ENCODE assay signal across 9 mouse cellular contexts in genomic region chr17:27228216-27228915, GRCm38 (mm10). TPM values are rescaled to one million over a fixed set of nuclear protein-coding genes. Genes with fewer than 3 reads are reported as not detected.
A peak's percentile ranks its signal among the peaks of the same experiment; 100 is the strongest.
DNase-seq lines count a peak whose midpoint lies in the region; ATAC-seq and TF ChIP-seq lines count a peak whose summit lies in the region.
"Had no signal": no experiment of that assay in that cellular context is flagged by ENCODE, and none has a peak within 500 bp of the region (broad histone marks: within the 10 kb centered on the region; RNA-seq: fewer than 3 reads in every experiment).

No protein-coding gene starts in this region.

- WGBS in hindbrain, embryonic 11.5 days: 16% methylated on average over 11 of the region's 11 CpGs
- WGBS in intestine, postnatal 0 days: 21% methylated on average over 11 of the region's 11 CpGs

- no peaks in the 10 kb centered on the region for H3K36me3 ChIP-seq in CH12.LX (replicated peaks in 1 of 2; ENCODE audit: control insufficient read depth in 1 of 2, insufficient read depth in 1 of 2, low read length in 1 of 2)
- no peaks in the 10 kb centered on the region for H3K36me3 ChIP-seq in hindbrain, embryonic 11.5 days (ENCODE audit: control insufficient read depth, insufficient read depth, low read length)
- no peaks in the 10 kb centered on the region for H3K36me3 ChIP-seq in intestine, postnatal 0 days (ENCODE audit: control insufficient read depth, insufficient read depth)
- H3K36me3 ChIP-seq: hindbrain, embryonic 15.5 days had no signal

- intact Hi-C loops in gastrocnemius, adult 2 months (cut with DNase I): no loop called here

- peak; percentile 71 for ATAC-seq in hindbrain, embryonic 11.5 days (ENCODE audit: low FRiP score)
- no peak for ATAC-seq in intestine, postnatal 0 days

- H3K4me3 ChIP-seq in gastrocnemius, adult 2 months: no peak overlapping the region
- no peak overlapping the region for H3K4me3 ChIP-seq in CH12.LX (replicated peaks in 1 of 3; ENCODE audit: low read depth in 2 of 3, low read length in 2 of 3, poor library complexity in 1 of 3)
- H3K4me3 ChIP-seq in hindbrain, embryonic 11.5 days (ENCODE audit: low read depth, low read length): no peak overlapping the region
- H3K4me3 ChIP-seq in intestine, postnatal 0 days (ENCODE audit: low read depth, low read length): no peak overlapping the region
- H3K4me3 ChIP-seq: hindbrain, embryonic 15.5 days had no signal

- no peak overlapping the region for H3K4me2 ChIP-seq in CH12.LX (ENCODE audit: insufficient read depth, low read depth, poor library complexity, severe bottlenecking)
- H3K4me2 ChIP-seq in hindbrain, embryonic 11.5 days (replicated peaks; ENCODE audit: low read depth, low read length): no peak overlapping the region
- H3K4me2 ChIP-seq in intestine, postnatal 0 days (replicated peaks; ENCODE audit: low read depth): no peak overlapping the region
- H3K4me2 ChIP-seq: hindbrain, embryonic 15.5 days had no signal

- in situ Hi-C loops in CH12.LX (cut with MboI; ENCODE audit: low pct_ligation_motif_present, low pct_unique_long_range_greater_than_20kb, low sequenced_read_pairs): no loop called here

- dilution Hi-C loops in CH12.LX (cut with MboI; ENCODE audit: extremely low pct_ligation_motif_present, extremely low pct_unique_long_range_greater_than_20kb, low sequenced_read_pairs): no loop called here

- TF ChIP-seq CTCF in gastrocnemius, adult 2 months (IDR thresholded peaks at IDR 0.05): no peak
- no peak for TF ChIP-seq CTCF in CH12.LX (conservative IDR thresholded peaks at IDR 0.05 in 1 of 2, IDR thresholded peaks at IDR 0.05 in 1 of 2; ENCODE audit: low read depth in 2 of 2, low read length in 2 of 2)
- no peak for TF ChIP-seq CTCF in intestine, postnatal 0 days (IDR thresholded peaks at IDR 0.05; ENCODE audit: low read depth)

- TF ChIP-seq EP300 in CH12.LX (IDR thresholded peaks at IDR 0.05; ENCODE audit: low read length): no peak

- peaks cover 6% of the 10 kb centered on the region for H3K9me3 ChIP-seq in CH12.LX (replicated peaks; ENCODE audit: low read length)
- H3K9me3 ChIP-seq in hindbrain, embryonic 11.5 days (ENCODE audit: control insufficient read depth, low read length): no peaks in the 10 kb centered on the region
- no peaks in the 10 kb centered on the region for H3K9me3 ChIP-seq in intestine, postnatal 0 days (ENCODE audit: control insufficient read depth)
- H3K9me3 ChIP-seq: hindbrain, embryonic 15.5 days had no signal

- no peak overlapping the region for H3K9ac ChIP-seq in CH12.LX (ENCODE audit: insufficient read depth, low read depth)
- H3K9ac ChIP-seq in hindbrain, embryonic 11.5 days (ENCODE audit: low read depth, low read length): no peak overlapping the region
- H3K9ac ChIP-seq in intestine, postnatal 0 days (ENCODE audit: low read depth, low read length): no peak overlapping the region
- H3K9ac ChIP-seq: hindbrain, embryonic 15.5 days had no signal

- no peaks in the 10 kb centered on the region for H3K79me2 ChIP-seq in CH12.LX (replicated peaks; ENCODE audit: control insufficient read depth, extremely low read depth, insufficient read depth, poor library complexity, severe bottlenecking)

- DNase-seq in gastrocnemius, adult 2 months: peak; percentile 70
- DNase-seq in gastrocnemius, postnatal 25 days: no peak
- peak; percentile 33 for DNase-seq in CH12.LX (ENCODE audit: extremely low read depth)
- DNase-seq in c-Kit-positive CD71-positive TER-119-positive erythroid progenitor cells, embryonic 14.5 days (ENCODE audit: low spot score): peak; percentile 29
- DNase-seq in hindbrain, embryonic 11.5 days (ENCODE audit: low spot score): peak; percentile 84
- peak; percentile 65 for DNase-seq in lung, postnatal 36 days
- peak; percentile 76 for DNase-seq in right cerebral cortex, postnatal 4 days

- H3K4me1 ChIP-seq in CH12.LX (ENCODE audit: control insufficient read depth in 1 of 2, insufficient read depth in 2 of 2): no peaks in the 10 kb centered on the region
- peaks cover 3% of the 10 kb centered on the region for H3K4me1 ChIP-seq in hindbrain, embryonic 11.5 days (replicated peaks; ENCODE audit: control insufficient read depth, insufficient read depth, low read length)
- H3K4me1 ChIP-seq in intestine, postnatal 0 days (replicated peaks; ENCODE audit: control insufficient read depth, insufficient read depth, low read length): no peaks in the 10 kb centered on the region

- no peak for TF ChIP-seq POLR2A in CH12.LX (IDR thresholded peaks at IDR 0.05; ENCODE audit: low read depth, low read length)

- no peak overlapping the region for H3K27ac ChIP-seq in gastrocnemius, adult 2 months
- H3K27ac ChIP-seq in CH12.LX (ENCODE audit: insufficient read depth, low read depth): no peak overlapping the region
- peak overlapping the region; percentile 82 for H3K27ac ChIP-seq in hindbrain, embryonic 11.5 days (ENCODE audit: low read depth, low read length)
- H3K27ac ChIP-seq in intestine, postnatal 0 days (ENCODE audit: low read depth, low read length): no peak overlapping the region
- H3K27ac ChIP-seq: hindbrain, embryonic 15.5 days had no signal

- peaks cover 78% of the 10 kb centered on the region for H3K27me3 ChIP-seq in CH12.LX (replicated peaks)
- H3K27me3 ChIP-seq in hindbrain, embryonic 11.5 days (ENCODE audit: control insufficient read depth, insufficient read depth, low read length): no peaks in the 10 kb centered on the region
- H3K27me3 ChIP-seq in intestine, postnatal 0 days (replicated peaks; ENCODE audit: control insufficient read depth, insufficient read depth, low read length): no peaks in the 10 kb centered on the region; the same call in 1 of the 2 replicates
- H3K27me3 ChIP-seq: hindbrain, embryonic 15.5 days had no signal

- no peak for TF ChIP-seq RAD21 in CH12.LX (IDR thresholded peaks at IDR 0.05; ENCODE audit: low read depth, low read length)

TF ChIP-seq in CH12.LX, 34 proteins besides CTCF, POLR2A, EP300 and RAD21:
- TF ChIP-seq SMC3 (IDR thresholded peaks at IDR 0.05; ENCODE audit: low read depth, low read length) (0 out of 2 replicates have a peak, but pooled peaks have one; percentile 10), TCF12 (IDR thresholded peaks at IDR 0.05; ENCODE audit: low read depth, low read length) (no peak)

RNA-seq across cellular contexts. Expression of gene Lemd2, which starts 24.1 kb away (rescaled TPM):
- total RNA-seq in gastrocnemius, adult 2 months (2021): 10 to 100 TPM; 22.4 to 23.9 TPM
- 10 to 100 TPM; 18.0 to 21.8 TPM for total RNA-seq in gastrocnemius, postnatal 25 days (2021)
- total RNA-seq in CH12.LX (2012; rRNA removed) (26.5 and 28.8 TPM in 2 replicates), CH12.LX (2014; rRNA removed) (15.1 and 15.5 TPM in 2 replicates)
- 18.4 and 22.5 TPM in 2 replicates for polyA plus RNA-seq in CH12.LX (2012; ENCODE audit: insufficient read length, low read depth)
- 12.4 and 16.5 TPM in 2 replicates for polyA plus RNA-seq in hindbrain, embryonic 11.5 days (2014; fragmentation: Nextera tagmentation; extraction: Ambion mirVana)
- polyA plus RNA-seq in intestine, postnatal 0 days (2015; fragmentation: Nextera tagmentation; extraction: Ambion mirVana): 9.9 and 10.1 TPM in 2 replicates
